Mouse (Mus musculus): ENCODE measurements around the gene Smoc1. TPM values are rescaled to one million over a fixed set of nuclear protein-coding genes. Genes with fewer than 3 reads are reported as not detected.
A peak's percentile ranks its signal among the peaks of the same experiment; 100 is the strongest.

Smoc1 gene
- polyA plus RNA-seq, 1 experiment from 2014 or later = 7.7 TPM

- H3K27ac ChIP-seq = no peak overlapping the region
- no peak for ATAC-seq (ENCODE audit: low FRiP score, low read depth)
- H3K9ac ChIP-seq = no peak overlapping the region
- 61% methylated on average over 3 of the region's 3 CpGs for WGBS
- no peak overlapping the region for H3K4me3 ChIP-seq
- no peaks in the 10 kb centered on the region for H3K9me3 ChIP-seq
- no peaks in the 10 kb centered on the region for H3K4me1 ChIP-seq
- no peaks in the 10 kb centered on the region for H3K36me3 ChIP-seq
- no peaks in the 10 kb centered on the region for H3K27me3 ChIP-seq
- H3K4me2 ChIP-seq (replicated peaks) = no peak overlapping the region
Observed at GRCm38 (mm10) chr12:81226590-81226989, 200.0 kb downstream of the Smoc1 start.

GRCm38 (mm10) chr12:81227767-81228460, 201.3 kb downstream of the Smoc1 start:
- Histone ChIP-seq H3K9ac (no peak overlapping the region), H3K4me2 (replicated peaks) (no peak overlapping the region), H3K27ac (no peak overlapping the region), H3K27me3 (no peaks in the 10 kb centered on the region), H3K4me1 (no peaks in the 10 kb centered on the region), H3K4me3 (no peak overlapping the region), H3K9me3 (no peaks in the 10 kb centered on the region), H3K36me3 (no peaks in the 10 kb centered on the region)
- no peak for ATAC-seq (ENCODE audit: low FRiP score, low read depth)
- WGBS = 71% methylated on average over 5 of the region's 5 CpGs

GRCm38 (mm10) chr12:81233746-81234380, 207.3 kb downstream of the Smoc1 start:
- Histone ChIP-seq H3K9me3 (no peaks in the 10 kb centered on the region), H3K4me2 (replicated peaks) (no peak overlapping the region), H3K27me3 (no peaks in the 10 kb centered on the region), H3K4me1 (no peaks in the 10 kb centered on the region), H3K27ac (no peak overlapping the region), H3K36me3 (no peaks in the 10 kb centered on the region), H3K4me3 (no peak overlapping the region), H3K9ac (no peak overlapping the region)
- ATAC-seq (ENCODE audit: low FRiP score, low read depth) = no peak
- WGBS = 89% methylated on average over 1 of the region's 1 CpGs

- H3K9ac ChIP-seq = no peak overlapping the region
- H3K4me2 ChIP-seq (replicated peaks) = no peak overlapping the region
- H3K27ac ChIP-seq = no peak overlapping the region
- H3K4me3 ChIP-seq = no peak overlapping the region
- no peaks in the 10 kb centered on the region for H3K36me3 ChIP-seq
- H3K9me3 ChIP-seq = no peaks in the 10 kb centered on the region
- H3K27me3 ChIP-seq = no peaks in the 10 kb centered on the region
- no peaks in the 10 kb centered on the region for H3K4me1 ChIP-seq
- no peak for ATAC-seq (ENCODE audit: low FRiP score, low read depth)
- 88% methylated on average over 10 of the region's 10 CpGs for WGBS
Observed at GRCm38 (mm10) chr12:81235456-81236330, 209.1 kb downstream of the Smoc1 start.

Small RNA genes within 50 kb of the gene (microRNA-seq; reads per million reads assigned to microRNA genes)
- gene Mir3067 = 5.4 reads per million, percentile 19 among the genes with 10 or more reads in this experiment

Other genes starting within 250 kb of the Smoc1 start
- gene Susd6, start 236.3 kb upstream of the Smoc1 start, polyA plus RNA-seq (2015; fragmentation: Nextera tagmentation; extraction: Ambion mirVana) = 14.3 and 15.7 TPM in 2 replicates
- gene Srsf5, start 81.3 kb upstream of the Smoc1 start, polyA plus RNA-seq (2015; fragmentation: Nextera tagmentation; extraction: Ambion mirVana) = 605 and 669 TPM in 2 replicates
- gene Slc10a1, start 58.1 kb upstream of the Smoc1 start, polyA plus RNA-seq (2015; fragmentation: Nextera tagmentation; extraction: Ambion mirVana) = 0.91 and 1.1 TPM in 2 replicates

Data from limb, embryonic 13.5 days (tissue).